Mouse (Mus musculus): ENCODE results near the gene Dlg5. TPM values are rescaled to one million over a fixed set of nuclear protein-coding genes. Genes with fewer than 3 reads are reported as not detected.

Gene Dlg5
- polyA plus RNA-seq, 1 experiment from 2014 or later, result 37.5 TPM

GRCm38 (mm10) chr14:24164721-24165367 lies 80.9 kb downstream of the Dlg5 start:
- no peaks in the 10 kb centered on the region for H3K27me3 ChIP-seq (ENCODE audit: control insufficient read depth, insufficient read depth, low read length)
- no peak overlapping the region for H3K4me2 ChIP-seq (ENCODE audit: low read depth, low read length)
- peaks cover 16% of the 10 kb centered on the region for H3K36me3 ChIP-seq (ENCODE audit: control insufficient read depth, insufficient read depth, low read length)
- H3K4me3 ChIP-seq (ENCODE audit: low read depth, low read length), result no peak overlapping the region
- no peak for ATAC-seq (ENCODE audit: low read depth)
- WGBS, result 93% methylated on average over 8 of the region's 8 CpGs
- no peak overlapping the region for H3K27ac ChIP-seq (ENCODE audit: low read depth, low read length)
- H3K9me3 ChIP-seq (ENCODE audit: control insufficient read depth, low read length), result no peaks in the 10 kb centered on the region
- no peaks in the 10 kb centered on the region for H3K4me1 ChIP-seq (ENCODE audit: control insufficient read depth, insufficient read depth, low read length)
- no peak overlapping the region for H3K9ac ChIP-seq (replicated peaks; ENCODE audit: low read depth, low read length)

DNA sequence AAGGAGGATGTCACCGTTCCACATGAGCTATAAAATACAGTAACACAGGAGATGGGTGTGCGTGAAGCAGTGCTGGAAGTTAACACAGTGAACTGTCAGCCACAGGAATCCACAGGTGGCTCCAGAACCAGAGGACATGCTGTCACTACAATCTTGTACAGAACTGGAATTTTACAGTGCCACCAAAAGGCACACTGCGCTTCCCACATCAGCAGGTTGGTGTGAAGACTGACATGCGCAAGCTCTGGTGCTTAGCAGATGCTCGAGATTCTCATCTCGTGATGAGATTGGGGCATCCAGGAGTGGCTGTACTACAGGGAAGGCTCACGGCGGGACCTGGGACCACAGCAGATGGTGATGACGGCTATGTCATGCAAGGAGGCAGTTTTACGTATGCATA lies 82.9 kb downstream of the Dlg5 start:
- peaks cover 17% of the 10 kb centered on the region for H3K36me3 ChIP-seq (ENCODE audit: control insufficient read depth, insufficient read depth, low read length)
- 92% methylated on average over 10 of the region's 10 CpGs for WGBS

GRCm38 (mm10) chr14:24148892-24149291 lies 96.8 kb downstream of the Dlg5 start:
- no peak overlapping the region for H3K9ac ChIP-seq (replicated peaks; ENCODE audit: low read depth, low read length)
- no peak overlapping the region for H3K27ac ChIP-seq (ENCODE audit: low read depth, low read length)
- H3K27me3 ChIP-seq (ENCODE audit: control insufficient read depth, insufficient read depth, low read length), result no peaks in the 10 kb centered on the region
- H3K4me1 ChIP-seq (ENCODE audit: control insufficient read depth, insufficient read depth, low read length), result peaks cover 7% of the 10 kb centered on the region
- peaks cover 54% of the 10 kb centered on the region for H3K36me3 ChIP-seq (ENCODE audit: control insufficient read depth, insufficient read depth, low read length)
- WGBS, result 81% methylated on average over 2 of the region's 2 CpGs
- no peaks in the 10 kb centered on the region for H3K9me3 ChIP-seq (ENCODE audit: control insufficient read depth, low read length)
- ATAC-seq (ENCODE audit: low read depth), result no peak
- H3K4me3 ChIP-seq (ENCODE audit: low read depth, low read length), result no peak overlapping the region
- H3K4me2 ChIP-seq (ENCODE audit: low read depth, low read length), result no peak overlapping the region

More for the DNA sequence above, 82.9 kb downstream of the Dlg5 start:
- no peak overlapping the region for H3K9ac ChIP-seq (replicated peaks; ENCODE audit: low read depth, low read length)
- no peak overlapping the region for H3K4me2 ChIP-seq (ENCODE audit: low read depth, low read length)
- H3K27me3 ChIP-seq (ENCODE audit: control insufficient read depth, insufficient read depth, low read length), result no peaks in the 10 kb centered on the region
- no peaks in the 10 kb centered on the region for H3K9me3 ChIP-seq (ENCODE audit: control insufficient read depth, low read length)
- ATAC-seq (ENCODE audit: low read depth), result no peak
- no peak overlapping the region for H3K4me3 ChIP-seq (ENCODE audit: low read depth, low read length)
- H3K27ac ChIP-seq (ENCODE audit: low read depth, low read length), result no peak overlapping the region
- H3K4me1 ChIP-seq (ENCODE audit: control insufficient read depth, insufficient read depth, low read length), result no peaks in the 10 kb centered on the region

- H3K27me3 ChIP-seq (ENCODE audit: control insufficient read depth, insufficient read depth, low read length), result no peaks in the 10 kb centered on the region
- no peak overlapping the region for H3K9ac ChIP-seq (replicated peaks; ENCODE audit: low read depth, low read length)
- peaks cover 7% of the 10 kb centered on the region for H3K4me1 ChIP-seq (ENCODE audit: control insufficient read depth, insufficient read depth, low read length)
- no peak; the same call in 1 of the 2 replicates for ATAC-seq (ENCODE audit: low read depth)
- H3K4me2 ChIP-seq (ENCODE audit: low read depth, low read length), result no peak overlapping the region
- peaks cover 31% of the 10 kb centered on the region for H3K36me3 ChIP-seq (ENCODE audit: control insufficient read depth, insufficient read depth, low read length)
- WGBS, result 56% methylated on average over 3 of the region's 3 CpGs
- H3K27ac ChIP-seq (ENCODE audit: low read depth, low read length), result no peak overlapping the region
- no peak overlapping the region for H3K4me3 ChIP-seq (ENCODE audit: low read depth, low read length)
- no peaks in the 10 kb centered on the region for H3K9me3 ChIP-seq (ENCODE audit: control insufficient read depth, low read length)
Measured at GRCm38 (mm10) chr14:24144821-24145220, 100.9 kb downstream of the Dlg5 start.

DNA sequence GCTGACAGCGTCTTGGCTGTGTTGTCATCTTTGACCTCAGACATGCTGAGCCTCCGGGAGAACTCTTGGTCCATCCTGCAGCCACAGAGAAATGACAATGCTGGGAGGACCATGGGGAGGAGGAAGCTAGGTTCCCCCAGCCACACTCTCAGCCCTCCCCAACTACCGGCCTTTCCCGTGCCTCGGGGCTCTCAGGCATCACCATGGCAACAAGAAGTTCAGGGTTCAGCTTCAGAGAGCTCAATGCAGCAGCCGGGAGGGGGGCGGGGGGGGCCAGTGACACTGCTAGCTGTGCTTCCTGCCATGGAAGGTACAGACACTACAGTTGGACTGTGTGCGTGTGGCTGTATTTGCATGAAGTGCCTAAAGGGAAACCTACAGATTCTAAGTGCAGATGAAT lies 101.3 kb downstream of the Dlg5 start:
- Histone ChIP-seq H3K4me1 (ENCODE audit: control insufficient read depth, insufficient read depth, low read length) (peaks cover 7% of the 10 kb centered on the region), H3K36me3 (ENCODE audit: control insufficient read depth, insufficient read depth, low read length) (peaks cover 27% of the 10 kb centered on the region), H3K27me3 (ENCODE audit: control insufficient read depth, insufficient read depth, low read length) (no peaks in the 10 kb centered on the region), H3K9ac (replicated peaks; ENCODE audit: low read depth, low read length) (no peak overlapping the region), H3K4me3 (ENCODE audit: low read depth, low read length) (no peak overlapping the region), H3K27ac (ENCODE audit: low read depth, low read length) (no peak overlapping the region), H3K4me2 (ENCODE audit: low read depth, low read length) (no peak overlapping the region), H3K9me3 (ENCODE audit: control insufficient read depth, low read length) (no peaks in the 10 kb centered on the region)
- 27% methylated on average over 8 of the region's 8 CpGs for WGBS
- ATAC-seq (ENCODE audit: low read depth), result peak; percentile 66; the same call in 1 of the 2 replicates

DNA sequence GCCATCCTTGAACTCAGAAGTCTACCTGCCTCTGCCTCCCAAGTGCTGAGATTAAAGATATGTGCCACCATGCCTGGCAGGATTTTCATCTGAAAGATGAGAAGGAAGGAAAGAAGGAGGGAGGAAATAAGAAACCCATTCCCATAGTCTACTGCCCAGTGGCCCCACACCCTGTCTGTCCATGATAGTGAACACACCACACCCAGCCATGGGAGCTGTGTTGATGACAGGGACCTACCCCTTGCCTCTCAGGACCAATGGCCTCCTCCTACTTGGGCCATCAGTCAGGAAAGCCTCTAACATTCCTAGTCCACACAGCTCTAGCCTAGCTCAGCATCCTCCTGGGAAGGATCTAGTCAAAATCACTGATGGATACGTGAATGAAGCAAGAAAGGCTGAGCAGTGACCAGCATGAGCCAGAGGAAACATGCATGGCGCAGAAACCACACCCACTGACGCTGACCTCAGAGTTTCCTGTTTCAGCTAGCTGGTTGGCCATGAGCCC lies 102.7 kb downstream of the Dlg5 start:
- Histone ChIP-seq H3K4me2 (ENCODE audit: low read depth, low read length) (no peak overlapping the region), H3K9me3 (ENCODE audit: control insufficient read depth, low read length) (no peaks in the 10 kb centered on the region), H3K4me3 (ENCODE audit: low read depth, low read length) (no peak overlapping the region), H3K27ac (ENCODE audit: low read depth, low read length) (no peak overlapping the region), H3K27me3 (ENCODE audit: control insufficient read depth, insufficient read depth, low read length) (no peaks in the 10 kb centered on the region), H3K4me1 (ENCODE audit: control insufficient read depth, insufficient read depth, low read length) (peaks cover 7% of the 10 kb centered on the region), H3K9ac (replicated peaks; ENCODE audit: low read depth, low read length) (no peak overlapping the region), H3K36me3 (ENCODE audit: control insufficient read depth, insufficient read depth, low read length) (peaks cover 37% of the 10 kb centered on the region)
- 93% methylated on average over 3 of the region's 3 CpGs for WGBS
- no peak for ATAC-seq (ENCODE audit: low read depth)

DNA sequence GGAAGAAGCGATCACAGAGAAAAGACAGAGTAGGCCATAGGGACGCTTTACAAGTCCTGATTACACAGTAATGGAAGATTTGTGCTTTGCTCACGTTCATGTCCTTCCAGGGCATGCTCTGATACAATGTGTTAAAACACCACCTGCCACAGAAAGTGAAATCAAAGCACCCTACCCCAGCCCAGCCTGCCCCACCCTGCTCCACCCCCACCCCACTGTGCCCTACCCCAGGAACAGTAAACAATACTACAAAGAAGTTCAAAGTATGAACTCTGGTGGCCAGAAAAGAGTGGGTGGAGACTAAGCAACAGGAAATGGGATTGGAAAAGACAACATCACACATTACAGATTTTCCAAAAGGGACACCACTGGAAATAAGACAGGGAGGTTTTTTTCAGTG lies 104.0 kb downstream of the Dlg5 start:
- no peak overlapping the region for H3K4me3 ChIP-seq (ENCODE audit: low read depth, low read length)
- 75% methylated on average over 3 of the region's 3 CpGs for WGBS
- no peaks in the 10 kb centered on the region for H3K9me3 ChIP-seq (ENCODE audit: control insufficient read depth, low read length)
- ATAC-seq (ENCODE audit: low read depth), result no peak
- H3K27me3 ChIP-seq (ENCODE audit: control insufficient read depth, insufficient read depth, low read length), result no peaks in the 10 kb centered on the region
- no peak overlapping the region for H3K9ac ChIP-seq (replicated peaks; ENCODE audit: low read depth, low read length)
- H3K27ac ChIP-seq (ENCODE audit: low read depth, low read length), result no peak overlapping the region
- peaks cover 41% of the 10 kb centered on the region for H3K36me3 ChIP-seq (ENCODE audit: control insufficient read depth, insufficient read depth, low read length)
- H3K4me2 ChIP-seq (ENCODE audit: low read depth, low read length), result no peak overlapping the region
- peaks cover 7% of the 10 kb centered on the region for H3K4me1 ChIP-seq (ENCODE audit: control insufficient read depth, insufficient read depth, low read length)

GRCm38 (mm10) chr14:24140297-24140812 lies 105.4 kb downstream of the Dlg5 start:
- no peaks in the 10 kb centered on the region for H3K9me3 ChIP-seq (ENCODE audit: control insufficient read depth, low read length)
- H3K27ac ChIP-seq (ENCODE audit: low read depth, low read length), result no peak overlapping the region
- H3K27me3 ChIP-seq (ENCODE audit: control insufficient read depth, insufficient read depth, low read length), result no peaks in the 10 kb centered on the region
- peaks cover 44% of the 10 kb centered on the region for H3K36me3 ChIP-seq (ENCODE audit: control insufficient read depth, insufficient read depth, low read length)
- no peak for ATAC-seq (ENCODE audit: low read depth)
- WGBS, result 90% methylated on average over 8 of the region's 8 CpGs
- H3K4me3 ChIP-seq (ENCODE audit: low read depth, low read length), result no peak overlapping the region
- H3K4me1 ChIP-seq (ENCODE audit: control insufficient read depth, insufficient read depth, low read length), result peaks cover 7% of the 10 kb centered on the region
- no peak overlapping the region for H3K4me2 ChIP-seq (ENCODE audit: low read depth, low read length)
- no peak overlapping the region for H3K9ac ChIP-seq (replicated peaks; ENCODE audit: low read depth, low read length)

DNA sequence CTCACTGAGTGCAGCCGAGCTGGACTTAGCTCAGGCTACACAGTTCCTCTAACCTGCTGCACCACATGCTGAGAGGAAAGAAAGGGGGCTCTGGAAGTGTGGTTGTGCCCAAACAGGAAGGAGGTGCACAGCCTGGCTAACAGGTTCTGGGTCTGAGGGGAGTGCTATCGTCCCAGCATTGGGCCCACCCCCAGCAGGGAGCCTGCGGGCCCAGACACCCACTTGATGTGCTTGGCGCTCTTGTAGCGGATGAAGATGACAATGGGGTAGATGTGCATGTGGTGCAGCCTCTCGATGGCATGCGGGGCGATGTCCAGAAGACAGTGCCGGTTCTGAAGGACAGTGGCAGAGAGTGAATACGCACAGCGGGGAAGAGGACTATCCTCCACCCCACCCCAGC lies 108.8 kb downstream of the Dlg5 start:
- Histone ChIP-seq H3K27ac (ENCODE audit: low read depth, low read length) (no peak overlapping the region), H3K9me3 (ENCODE audit: control insufficient read depth, low read length) (no peaks in the 10 kb centered on the region), H3K27me3 (ENCODE audit: control insufficient read depth, insufficient read depth, low read length) (no peaks in the 10 kb centered on the region), H3K4me3 (ENCODE audit: low read depth, low read length) (no peak overlapping the region), H3K4me2 (ENCODE audit: low read depth, low read length) (no peak overlapping the region), H3K9ac (replicated peaks; ENCODE audit: low read depth, low read length) (no peak overlapping the region), H3K4me1 (ENCODE audit: control insufficient read depth, insufficient read depth, low read length) (no peaks in the 10 kb centered on the region), H3K36me3 (ENCODE audit: control insufficient read depth, insufficient read depth, low read length) (peaks cover 53% of the 10 kb centered on the region)
- no peak for ATAC-seq (ENCODE audit: low read depth)
- WGBS, result 89% methylated on average over 11 of the region's 11 CpGs
